Mouse (Mus musculus): ENCODE results near the gene Olfr1316.

Gene Olfr1316

GRCm38 (mm10) chr2:112134877-112135276, at the start of gene Olfr1316:
TSS of gene Olfr1316 (minus strand) at chr2:112134977.
- no peak for DNase-seq (ENCODE audit: low spot score in 2 of 2)

- DNase-seq (ENCODE audit: low spot score in 2 of 2): no peak
Measured at GRCm38 (mm10) chr2:112153898-112154297, 19.1 kb upstream of the Olfr1316 start, which contains the start of gene Olfr1318. TSS of gene Olfr1318 (plus strand) at chr2:112154198.

GRCm38 (mm10) chr2:112140029-112140428, 5.3 kb upstream of the Olfr1316 start, which contains the start of gene Olfr1317:
TSS of gene Olfr1317 (plus strand) at chr2:112140329.
- DNase-seq (ENCODE audit: low spot score in 2 of 2): no peak

GRCm38 (mm10) chr2:112115340-112115739, 19.4 kb downstream of the Olfr1316 start, which contains the start of gene Olfr1315-ps1:
TSS of gene Olfr1315-ps1 (minus strand) at chr2:112115440.
- no peak for DNase-seq (ENCODE audit: low spot score in 2 of 2)

GRCm38 (mm10) chr2:112096681-112097080, 38.1 kb downstream of the Olfr1316 start, which contains the start of gene Olfr1314:
TSS of gene Olfr1314 (minus strand) at chr2:112096781.
- DNase-seq (ENCODE audit: low spot score in 2 of 2): no peak

GRCm38 (mm10) chr2:112077743-112078142, 57.0 kb downstream of the Olfr1316 start, which contains the start of gene Olfr1313:
TSS of gene Olfr1313 (minus strand) at chr2:112077843.
- no peak for DNase-seq (ENCODE audit: low spot score in 2 of 2)
